Mouse (Mus musculus) CD4-positive, CD25-positive, alpha-beta regulatory T cell, adult 4 months (primary cell): Measurements from ENCODE around the gene Cytip. TPM values are rescaled to one million over a fixed set of nuclear protein-coding genes. Genes with fewer than 3 reads are reported as not detected.

ENCODE experiments used
- ATAC-seq: one replicate; pipeline ENCODE4 v1.8.0; 2017
- polyA plus RNA-seq, 2 experiments: library from polyadenylated mRNA; unstranded; fragments of 100-300 nt; shearing (Covaris generic); gene quantifications; one replicate each; pipeline ENCODE4 v1.2.1; 2017

Gene Cytip
- 100 to 1,000 TPM; 430 to 456 TPM for polyA plus RNA-seq

DNA sequence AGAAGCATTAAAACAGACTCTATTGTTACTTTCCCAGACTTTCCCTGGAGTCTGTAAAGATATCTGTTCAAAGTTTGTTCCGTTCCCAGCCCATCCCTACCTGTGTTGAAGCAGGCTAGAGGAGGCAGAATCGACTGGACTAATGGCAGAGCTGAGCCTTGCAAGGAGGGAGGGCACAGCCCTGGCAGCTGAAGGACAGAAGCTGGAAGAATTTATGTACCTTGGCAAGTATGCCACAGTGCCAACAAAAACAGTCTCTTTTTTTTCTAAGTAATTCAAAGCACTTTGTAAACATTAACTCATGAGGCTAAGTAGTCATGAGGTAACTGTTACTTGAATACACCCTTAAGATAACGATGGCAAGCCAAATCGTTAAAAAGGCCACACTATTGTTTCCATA is at the start of gene Cytip:
Cytip (minus strand) TSS at position 187 of the 400 bp plus-strand sequence.
- ATAC-seq = no peak

DNA sequence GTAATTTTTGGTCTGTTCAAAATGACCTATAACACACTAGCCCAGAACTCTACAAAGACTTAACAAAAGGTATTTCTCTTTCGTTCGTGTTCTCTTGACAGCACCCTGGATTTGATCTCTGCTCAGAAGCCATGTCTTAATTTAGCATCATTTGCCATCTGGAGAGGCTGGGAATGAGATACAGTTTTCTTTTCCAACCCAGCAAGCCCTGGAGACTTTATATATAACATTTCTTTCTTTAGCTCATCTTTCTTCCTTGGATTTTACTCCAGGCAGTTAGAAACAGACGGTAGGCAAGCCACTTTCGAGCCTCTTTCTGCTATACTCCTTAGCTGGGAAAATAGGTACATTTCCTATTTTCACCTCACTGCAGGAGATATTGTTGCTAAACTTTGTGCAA is 45.3 kb upstream of the Cytip start:
- no peak for ATAC-seq

- ATAC-seq = no peak
Measured at GRCm38 (mm10) chr2:58237487-58237886, 42.2 kb upstream of the Cytip start.

GRCm38 (mm10) chr2:58199442-58199841 is 4.1 kb upstream of the Cytip start:
- peak; percentile 68 for ATAC-seq

- ATAC-seq = no peak
Measured at GRCm38 (mm10) chr2:58196880-58197279, 1.5 kb upstream of the Cytip start.

DNA sequence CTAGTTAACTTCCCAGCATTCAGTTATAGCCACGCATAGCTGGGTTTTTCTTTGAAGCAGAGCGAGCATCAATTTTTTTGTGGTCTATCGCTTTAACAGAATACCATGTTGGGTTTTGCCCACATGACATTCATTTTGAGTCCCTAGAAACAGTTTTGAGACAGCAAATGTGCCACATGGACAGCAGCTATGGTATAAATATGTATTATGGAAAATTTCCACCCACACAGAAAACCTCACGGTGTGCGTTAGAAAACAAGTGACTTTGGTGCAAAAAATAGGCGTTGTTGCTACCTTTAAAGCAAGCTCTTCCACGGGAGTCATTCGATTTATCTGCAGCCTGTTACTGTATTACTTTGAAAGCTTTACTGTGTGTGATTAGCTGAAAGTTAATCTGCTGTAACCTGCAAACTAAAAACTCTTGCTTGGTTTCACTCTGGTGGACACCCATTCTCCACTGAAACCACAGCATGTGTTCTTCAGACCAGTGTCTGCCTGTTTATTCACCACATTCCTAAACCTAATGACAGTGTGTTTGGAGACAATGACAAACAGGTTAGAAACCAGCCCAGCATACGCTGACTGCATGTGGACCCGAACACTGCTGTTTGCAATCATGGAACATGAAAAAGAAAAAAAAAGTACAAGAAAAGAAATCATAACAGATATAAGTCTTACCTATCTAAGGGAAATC is 763 bp downstream of the Cytip start:
- ATAC-seq = peak; percentile 48

- ATAC-seq = no peak
Measured at GRCm38 (mm10) chr2:58192160-58192559, 3.2 kb downstream of the Cytip start.

DNA sequence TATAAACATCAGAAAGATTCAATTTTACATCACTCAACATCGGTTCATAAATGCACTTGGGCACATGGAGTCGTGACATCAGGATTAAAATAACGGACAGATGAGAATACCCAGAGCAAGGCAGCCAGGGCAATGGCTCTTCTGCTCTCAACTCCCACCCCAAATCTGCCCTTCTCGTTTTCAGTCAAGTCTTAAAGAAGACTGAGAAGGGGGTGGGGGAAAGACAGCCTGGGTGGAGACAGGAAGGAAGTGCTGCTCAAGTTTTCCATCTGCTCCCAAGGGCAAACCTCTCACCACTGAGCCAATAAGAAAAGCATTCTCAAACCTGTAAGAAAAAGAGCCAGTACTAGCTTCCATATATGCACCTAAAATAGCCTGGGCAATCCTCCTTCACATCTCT is 5.8 kb downstream of the Cytip start:
- ATAC-seq = peak; percentile 58

GRCm38 (mm10) chr2:58188903-58189302 is 6.4 kb downstream of the Cytip start:
- peak; percentile 73 for ATAC-seq

- peak; percentile 10 for ATAC-seq
Measured at GRCm38 (mm10) chr2:58187310-58188051, 7.9 kb downstream of the Cytip start.

DNA sequence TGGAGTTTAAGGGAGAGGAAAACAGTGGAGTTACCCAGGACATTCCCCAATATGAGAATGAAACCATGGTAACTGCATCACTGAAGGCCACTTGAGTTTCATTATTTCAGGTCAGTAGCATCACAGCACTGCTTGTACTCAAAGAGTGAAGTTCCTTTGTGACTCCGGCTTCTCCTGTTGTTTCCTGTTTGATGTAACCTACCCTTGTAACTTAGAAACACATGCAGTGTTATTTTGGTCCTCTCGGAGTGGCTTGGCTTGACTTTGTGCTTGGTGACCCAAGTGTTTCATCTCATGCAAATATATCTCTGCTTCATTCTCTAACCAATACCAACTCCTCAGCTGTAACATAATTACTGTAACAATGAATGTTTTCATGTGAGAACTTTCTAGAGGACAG is 11.1 kb downstream of the Cytip start:
- peak; percentile 39 for ATAC-seq

DNA sequence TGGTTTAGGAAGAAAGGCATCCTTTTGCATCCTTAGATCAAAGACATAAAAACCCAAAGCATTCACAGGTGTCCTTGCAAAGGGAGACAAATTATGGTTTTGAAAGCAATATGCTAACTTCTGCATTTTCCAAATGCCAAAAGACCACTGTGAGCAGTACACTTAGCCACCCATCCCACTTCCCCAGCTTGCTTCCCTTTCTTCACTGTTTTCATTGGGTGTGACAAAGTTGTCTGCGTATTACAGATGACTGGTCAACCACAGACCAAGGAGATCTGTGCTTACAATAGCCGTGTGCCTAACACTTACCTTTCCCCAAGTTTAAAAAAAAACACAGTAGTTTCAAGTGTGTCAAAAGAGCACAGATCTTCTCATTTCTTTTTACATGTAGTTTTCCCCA is 11.7 kb downstream of the Cytip start:
- ATAC-seq = no peak

DNA sequence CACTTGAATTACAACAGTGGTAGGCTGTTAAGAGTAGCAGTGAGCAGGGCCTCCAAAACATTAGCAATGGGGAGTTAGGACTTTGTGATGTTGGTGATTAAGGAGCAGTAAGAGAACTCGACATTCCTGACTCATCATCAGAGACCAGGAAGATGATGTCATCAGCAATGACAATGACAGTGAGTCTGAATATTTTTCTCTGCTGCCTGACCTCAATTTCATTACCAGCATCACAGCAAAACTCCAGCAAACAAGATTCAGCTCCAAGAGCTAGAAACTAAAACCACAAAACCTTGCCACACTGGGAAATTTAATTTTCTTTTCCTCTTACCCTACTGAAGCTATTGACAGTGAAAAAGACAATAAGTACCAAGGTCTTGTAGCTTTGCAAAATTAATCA is 14.6 kb downstream of the Cytip start:
- no peak for ATAC-seq

- ATAC-seq = peak; percentile 80
Measured at GRCm38 (mm10) chr2:58179056-58179455, 16.3 kb downstream of the Cytip start.

- no peak for ATAC-seq
Measured at GRCm38 (mm10) chr2:58175392-58176291, 19.7 kb downstream of the Cytip start.

DNA sequence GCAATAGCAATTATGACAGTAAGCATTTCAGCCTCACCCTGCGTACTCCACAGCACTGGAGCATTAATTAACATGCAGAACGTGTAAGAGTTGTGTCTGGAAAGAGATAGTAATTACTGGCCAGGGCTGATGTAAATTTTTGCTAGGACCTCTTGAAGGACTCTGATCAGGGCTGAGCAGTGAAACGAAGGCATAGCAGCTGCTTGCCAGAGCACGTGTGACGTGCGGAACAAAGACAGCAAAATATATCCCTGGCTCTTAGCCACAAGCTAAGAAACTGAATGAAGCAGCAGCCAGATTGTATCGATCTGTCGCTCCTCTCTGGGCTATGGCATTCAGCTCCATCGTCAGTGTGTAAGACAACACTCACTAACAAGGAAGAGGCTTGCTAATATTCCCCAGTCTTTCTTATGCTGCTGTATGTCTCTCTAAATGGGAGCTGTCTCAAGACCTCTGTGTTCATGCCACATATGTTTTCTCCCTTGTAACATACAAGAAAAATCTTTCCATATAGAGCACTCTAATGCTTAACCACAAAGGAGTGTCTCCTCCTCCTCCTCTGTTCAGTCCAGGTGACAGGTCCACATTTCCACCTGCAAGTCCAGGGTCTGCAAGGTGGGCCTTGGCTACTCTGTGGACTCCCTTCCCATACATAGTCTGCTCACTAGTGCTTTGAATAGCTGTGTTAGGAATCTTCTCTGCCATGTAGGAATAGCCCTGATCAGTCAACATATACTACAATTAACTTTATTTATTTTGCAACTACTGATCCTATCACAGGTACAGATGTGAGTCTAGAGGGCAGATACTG is 20.7 kb downstream of the Cytip start:
- no peak for ATAC-seq

- ATAC-seq = no peak
Measured at GRCm38 (mm10) chr2:58172963-58173362, 22.4 kb downstream of the Cytip start.

- ATAC-seq = peak; percentile 40
Measured at GRCm38 (mm10) chr2:58169173-58169572, 26.2 kb downstream of the Cytip start.

- ATAC-seq = no peak
Measured at GRCm38 (mm10) chr2:58167654-58168053, 27.7 kb downstream of the Cytip start.

DNA sequence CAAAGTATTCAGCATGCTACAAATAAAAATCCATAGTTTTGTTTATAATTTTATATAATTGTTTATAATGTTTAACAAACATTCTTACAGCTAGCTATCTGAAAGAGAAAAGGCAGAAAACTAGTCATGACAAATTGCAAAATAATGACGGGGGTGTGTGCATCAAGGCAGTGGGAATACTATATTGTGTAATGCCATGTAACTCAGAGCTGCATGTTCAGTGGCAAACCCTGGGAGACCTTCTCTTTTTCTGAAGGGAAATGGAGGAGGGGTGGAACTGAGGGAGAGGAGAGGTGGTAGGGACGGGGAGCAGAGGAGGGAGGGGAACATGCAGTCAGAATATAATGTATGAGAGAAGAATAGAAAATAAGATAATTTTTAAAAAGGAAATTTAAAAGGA is 28.6 kb downstream of the Cytip start:
- ATAC-seq = no peak

DNA sequence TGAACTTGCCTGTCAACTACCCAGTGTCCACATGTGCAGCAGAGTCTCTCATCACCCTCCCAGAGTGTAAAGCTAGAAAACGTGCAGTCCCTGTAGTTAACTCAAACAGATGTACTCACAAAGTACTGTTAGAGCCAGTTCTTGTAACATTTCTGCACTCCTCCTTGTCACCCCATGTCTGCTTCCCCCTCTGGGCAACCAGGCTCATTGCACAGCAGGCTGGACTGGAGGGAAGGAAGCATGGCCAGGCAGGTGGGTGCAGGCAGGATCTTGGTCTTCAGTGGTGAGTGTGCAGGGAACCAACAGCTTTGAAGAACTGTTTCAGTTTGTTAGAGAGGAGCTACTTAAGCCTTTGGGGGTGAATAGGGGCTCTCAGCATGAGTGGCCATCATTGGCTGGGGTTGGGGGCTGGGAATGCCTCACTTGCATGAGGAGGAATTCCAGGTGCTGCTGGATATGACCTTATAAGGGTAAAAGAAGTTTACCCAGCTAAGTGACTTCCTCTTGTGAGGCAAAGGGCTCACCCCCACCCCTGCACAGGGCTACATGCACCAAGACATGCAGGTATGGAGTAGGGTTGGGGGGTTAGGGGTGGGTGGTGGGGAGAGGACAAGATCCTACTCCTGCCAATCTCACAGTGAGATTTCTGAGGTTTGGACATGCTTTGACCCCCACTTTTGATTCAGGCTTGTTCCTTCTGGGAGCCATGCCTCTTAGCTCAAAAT is 31.7 kb downstream of the Cytip start:
- no peak for ATAC-seq

DNA sequence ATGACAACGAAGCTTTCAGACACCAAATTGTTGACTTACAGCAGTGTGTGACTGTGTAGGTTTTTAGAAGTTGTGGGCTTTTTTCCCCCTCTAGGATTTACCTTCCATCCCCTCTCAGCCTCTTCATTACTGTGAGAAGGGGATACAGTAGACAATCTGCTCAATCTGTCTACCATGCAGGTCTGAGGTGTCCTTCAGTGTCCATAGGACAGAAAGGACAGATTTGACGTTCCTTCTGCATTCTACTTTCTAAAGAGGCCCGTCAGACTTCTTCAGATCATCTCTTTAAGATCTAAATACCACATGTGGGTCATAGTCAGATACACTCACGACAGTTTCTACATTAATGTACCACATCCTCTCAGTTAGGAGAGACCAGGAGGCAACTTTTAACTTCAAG is 33.5 kb downstream of the Cytip start:
- peak; percentile 17 for ATAC-seq
